Comparison of ENCODE assay signal across 8 mouse cellular contexts in genomic region chr5:102069767-102070413, GRCm38 (mm10). TPM values are rescaled to one million over a fixed set of nuclear protein-coding genes. Genes with fewer than 3 reads are reported as not detected.
DNase-seq lines count a peak whose midpoint lies in the region; ATAC-seq lines count a peak whose summit lies in the region.

Gene Wdfy3 (minus strand): TSS chr5:102069921.

- H3K27ac ChIP-seq in forebrain, embryonic 12.5 days: peak within 1 kb of the TSS; percentile 98
- H3K27ac ChIP-seq in heart, embryonic 15.5 days: peak within 1 kb of the TSS; percentile 94
- H3K27ac ChIP-seq in liver, embryonic 13.5 days: peak within 1 kb of the TSS; percentile 76
- peak within 1 kb of the TSS; percentile 95 for H3K27ac ChIP-seq in stomach, embryonic 14.5 days (ENCODE audit: low read length)

- peaks cover 36% of the 10 kb centered on the region for H3K4me1 ChIP-seq in forebrain, embryonic 12.5 days
- peaks cover 17% of the 10 kb centered on the region for H3K4me1 ChIP-seq in heart, embryonic 15.5 days (replicated peaks)
- H3K4me1 ChIP-seq in liver, embryonic 13.5 days (replicated peaks): peaks cover 33% of the 10 kb centered on the region
- H3K4me1 ChIP-seq in stomach, embryonic 14.5 days (ENCODE audit: control insufficient read depth, insufficient read depth, low read length): peaks cover 13% of the 10 kb centered on the region; the same call in 1 of the 2 replicates

- DNase-seq in 416B (ENCODE audit: low read depth): peak; percentile 79
- DNase-seq in c-Kit-positive CD71-positive TER-119-positive erythroid progenitor cells, embryonic 14.5 days (ENCODE audit: low spot score): peak; percentile 67
- peak; percentile 90 to 93 for DNase-seq in kidney, postnatal 36 days
- peak; percentile 73 for DNase-seq in liver, embryonic 13.5 days
- peak; percentile 90 for DNase-seq in neural tube, embryonic 10.5 days (ENCODE audit: extremely low spot score, low spot score)

- no peaks in the 10 kb centered on the region for H3K27me3 ChIP-seq in forebrain, embryonic 12.5 days
- no peaks in the 10 kb centered on the region for H3K27me3 ChIP-seq in heart, embryonic 15.5 days
- no peaks in the 10 kb centered on the region for H3K27me3 ChIP-seq in liver, embryonic 13.5 days
- no peaks in the 10 kb centered on the region for H3K27me3 ChIP-seq in stomach, embryonic 14.5 days (ENCODE audit: control insufficient read depth, insufficient read depth, low read length)

- H3K9ac ChIP-seq in forebrain, embryonic 12.5 days: peak within 1 kb of the TSS; percentile 99
- peak within 1 kb of the TSS; percentile 96 for H3K9ac ChIP-seq in heart, embryonic 15.5 days
- H3K9ac ChIP-seq in liver, embryonic 13.5 days: peak within 1 kb of the TSS; percentile 94
- peak within 1 kb of the TSS; percentile 98 for H3K9ac ChIP-seq in stomach, embryonic 14.5 days (replicated peaks; ENCODE audit: low read depth, low read length)

- 0 out of 2 replicates have a peak, but pooled peaks cover 5% of the 10 kb centered on the region for H3K36me3 ChIP-seq in forebrain, embryonic 12.5 days (replicated peaks)
- no peaks in the 10 kb centered on the region for H3K36me3 ChIP-seq in heart, embryonic 15.5 days
- H3K36me3 ChIP-seq in liver, embryonic 13.5 days: no peaks in the 10 kb centered on the region
- H3K36me3 ChIP-seq in stomach, embryonic 14.5 days (ENCODE audit: control insufficient read depth, insufficient read depth, low read length): no peaks in the 10 kb centered on the region

- H3K9me3 ChIP-seq in forebrain, embryonic 12.5 days: no peaks in the 10 kb centered on the region
- H3K9me3 ChIP-seq in heart, embryonic 15.5 days (replicated peaks): no peaks in the 10 kb centered on the region
- no peaks in the 10 kb centered on the region for H3K9me3 ChIP-seq in liver, embryonic 13.5 days (replicated peaks)
- H3K9me3 ChIP-seq in stomach, embryonic 14.5 days (ENCODE audit: control insufficient read depth, low read depth, low read length): no peaks in the 10 kb centered on the region

- ATAC-seq in forebrain, embryonic 12.5 days (ENCODE audit: low FRiP score): peak; percentile 91
- ATAC-seq in heart, embryonic 15.5 days (replicated peaks; ENCODE audit: insufficient number of reproducible peaks, insufficient read depth, low FRiP score, low read depth): peak; percentile 95
- peak; percentile 90 for ATAC-seq in liver, embryonic 13.5 days (ENCODE audit: low read depth)
- ATAC-seq in stomach, embryonic 14.5 days (ENCODE audit: insufficient number of reproducible peaks, insufficient read depth, low FRiP score, low read depth): peak; percentile 93

- under 1% methylated on average over 47 of the region's 62 CpGs for WGBS in forebrain, embryonic 12.5 days
- under 1% methylated on average over 57 of the region's 62 CpGs for WGBS in heart, embryonic 15.5 days
- WGBS in liver, embryonic 13.5 days (ENCODE audit: insufficient replicate concordance): under 1% methylated on average over 58 of the region's 62 CpGs
- WGBS in stomach, embryonic 14.5 days: 1% methylated on average over 50 of the region's 62 CpGs

- H3K4me3 ChIP-seq in forebrain, embryonic 12.5 days (replicated peaks): peak within 1 kb of the TSS; percentile 93
- H3K4me3 ChIP-seq in heart, embryonic 15.5 days: peak within 1 kb of the TSS; percentile 98
- peak within 1 kb of the TSS; percentile 92 for H3K4me3 ChIP-seq in liver, embryonic 13.5 days (replicated peaks)
- peak within 1 kb of the TSS; percentile 85 for H3K4me3 ChIP-seq in stomach, embryonic 14.5 days (ENCODE audit: low read depth, low read length)

- H3K4me2 ChIP-seq in forebrain, embryonic 12.5 days: peak within 1 kb of the TSS; percentile 69
- H3K4me2 ChIP-seq in heart, embryonic 15.5 days: peak within 1 kb of the TSS; percentile 83
- peak within 1 kb of the TSS; percentile 81 for H3K4me2 ChIP-seq in liver, embryonic 13.5 days
- H3K4me2 ChIP-seq in stomach, embryonic 14.5 days (replicated peaks; ENCODE audit: low read depth, low read length): peak within 1 kb of the TSS; percentile 74

RNA-seq across cellular contexts. Expression of gene Wdfy3, which starts in this region (rescaled TPM):
- 29.7 and 31.7 TPM in 2 replicates for polyA plus RNA-seq in forebrain, embryonic 12.5 days (2016; fragmentation: Nextera tagmentation; extraction: Ambion mirVana)
- 8.7 and 9.6 TPM in 2 replicates for polyA plus RNA-seq in heart, embryonic 15.5 days (2015; fragmentation: Nextera tagmentation; extraction: Ambion mirVana)
- polyA plus RNA-seq in liver, embryonic 13.5 days (2015; fragmentation: Nextera tagmentation; extraction: Ambion mirVana): 3.3 and 3.7 TPM in 2 replicates
- 22.0 and 23.5 TPM in 2 replicates for polyA plus RNA-seq in stomach, embryonic 14.5 days (2014; fragmentation: Nextera tagmentation; extraction: Ambion mirVana)

Comparison
In these comparisons a context has a peak if more than half of its experiments do, and no peak if none do; other contexts are left out.
1. Peak in every context shown above with its lines: DNase-seq, ATAC-seq, H3K4me3 ChIP-seq and H3K27ac ChIP-seq.